Mouse (Mus musculus) CH12.LX (cell line): ENCODE data around the gene Ano7.

Experiments used
- CTCF ChIP-seq, 2 experiments: IDR thresholded peaks in 1 of 2; conservative IDR thresholded peaks in 1 of 2; 2 replicates each; pipeline ENCODE4 v1.5.1; 2011 to 2012; ENCODE audit warnings: low read depth in 2 of 2, low read length in 2 of 2, improper control_type of control experiment in 1 of 2, inconsistent platforms in 1 of 2, mild to moderate bottlenecking in 1 of 2, moderate library complexity in 1 of 2
- EP300 ChIP-seq: IDR thresholded peaks from 2 replicates; pipeline ENCODE4 v1.6.1; 2011; ENCODE audit warnings: low read length, improper control_type of control experiment
- HCFC1 ChIP-seq: IDR thresholded peaks from 2 replicates; pipeline ENCODE4 v1.6.1; 2012; ENCODE audit warnings: low read depth, mild to moderate bottlenecking, inconsistent platforms, low read length, improper control_type of control experiment
- MAZ ChIP-seq: IDR thresholded peaks from 2 replicates; pipeline ENCODE4 v1.6.1; 2012; ENCODE audit warnings: low read depth, mild to moderate bottlenecking, inconsistent platforms, low read length, improper control_type of control experiment, moderate library complexity
- MXI1 ChIP-seq: IDR thresholded peaks from 2 replicates; pipeline ENCODE4 v1.6.1; 2011; ENCODE audit warnings: mild to moderate bottlenecking, low read depth, low read length, improper control_type of control experiment
- POLR2A ChIP-seq: IDR thresholded peaks from 2 replicates; pipeline ENCODE4 v1.6.1; 2011; ENCODE audit warnings: low read depth, mild to moderate bottlenecking, improper control_type of control experiment, low read length
- POLR2AphosphoS2 ChIP-seq: IDR thresholded peaks from 2 replicates; pipeline ENCODE4 v1.6.1; 2011; ENCODE audit warnings: low read depth, low read length, improper control_type of control experiment
- TBP ChIP-seq: conservative IDR thresholded peaks from 2 replicates; pipeline ENCODE4 v1.6.1; 2011; ENCODE audit warnings: low read depth, low read length, improper control_type of control experiment
- USF1 ChIP-seq: IDR thresholded peaks from 2 replicates; pipeline ENCODE4 v1.6.1; 2014; ENCODE audit warnings: low read depth, mild to moderate bottlenecking, inconsistent platforms, low read length, improper control_type of control experiment
- ZC3H11A ChIP-seq: IDR thresholded peaks from 2 replicates; pipeline ENCODE4 v1.6.1; 2012; ENCODE audit warnings: low read depth, mild to moderate bottlenecking, inconsistent platforms, low read length, improper control_type of control experiment
- ZKSCAN1 ChIP-seq: IDR thresholded peaks from 2 replicates; pipeline ENCODE4 v1.6.1; 2012; ENCODE audit warnings: low read depth, inconsistent platforms, low read length, improper control_type of control experiment, borderline replicate concordance

DNA sequence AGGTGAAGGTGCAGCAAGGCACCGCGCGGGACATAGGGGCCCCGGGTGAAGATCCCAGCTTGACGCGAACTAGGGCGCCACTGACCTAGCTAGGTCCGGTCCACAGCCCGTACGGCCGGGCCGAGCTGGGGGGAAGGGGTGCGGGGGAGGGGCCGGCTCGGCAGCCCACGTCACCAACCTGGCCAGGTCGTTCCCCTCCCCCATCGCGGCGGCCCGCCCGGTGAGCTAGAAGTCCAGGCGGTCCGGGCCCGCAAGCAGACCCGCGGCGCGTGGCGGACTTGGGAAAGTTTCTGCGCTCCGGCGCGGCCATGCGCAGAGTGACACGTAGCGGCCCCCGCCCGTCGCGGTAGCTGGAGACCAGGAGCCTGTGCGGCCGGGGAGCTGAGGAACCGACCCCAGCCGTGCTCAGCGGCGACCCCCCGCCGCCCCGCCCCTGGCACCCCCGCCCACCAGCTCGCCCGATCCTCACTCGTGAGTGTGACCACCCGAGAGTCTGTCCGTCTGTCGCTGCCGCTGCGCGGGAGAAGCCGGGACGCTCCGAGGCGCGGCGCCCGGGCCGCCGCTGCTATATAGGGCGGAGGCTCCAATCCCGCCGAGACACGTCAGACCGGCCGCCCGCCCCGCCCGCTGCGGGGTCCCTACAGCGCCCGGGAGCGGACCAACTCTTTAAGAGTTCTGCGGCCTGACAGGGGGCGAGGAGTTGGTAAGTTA is 71.5 kb downstream of the Ano7 start:
- TF ChIP-seq CTCF (conservative IDR thresholded peaks at IDR 0.05 in 1 of 2, IDR thresholded peaks at IDR 0.05 in 1 of 2; ENCODE audit: low read depth in 2 of 2, low read length in 2 of 2) (no peak), HCFC1 (peak; percentile 8; the same call in 1 of the 2 replicates), POLR2AphosphoS2 (no peak), EP300 (no peak), ZKSCAN1 (no peak), USF1 (no peak), POLR2A (peak; percentile 89), TBP (peak; percentile 75), MAZ (0 out of 2 replicates have a peak, but pooled peaks have one; percentile 5), MXI1 (no peak), ZC3H11A (no peak)
